Mouse (Mus musculus) liver, postnatal 0 days (tissue): ENCODE measurements around the gene Gng12.
A peak's percentile ranks its signal among the peaks of the same experiment; 100 is the strongest.

Source experiments
- CTCF ChIP-seq: sonication (generic); IDR thresholded peaks from 2 replicates; pipeline ENCODE4 v1.5.1; 2016; ENCODE audit warnings: antibody characterized with exemption, low read depth
- EP300 ChIP-seq: IDR thresholded peaks from 2 replicates; pipeline ENCODE4 v1.6.1; 2016; ENCODE audit warnings: antibody characterized with exemption, low read depth, mild to moderate bottlenecking

DNA sequence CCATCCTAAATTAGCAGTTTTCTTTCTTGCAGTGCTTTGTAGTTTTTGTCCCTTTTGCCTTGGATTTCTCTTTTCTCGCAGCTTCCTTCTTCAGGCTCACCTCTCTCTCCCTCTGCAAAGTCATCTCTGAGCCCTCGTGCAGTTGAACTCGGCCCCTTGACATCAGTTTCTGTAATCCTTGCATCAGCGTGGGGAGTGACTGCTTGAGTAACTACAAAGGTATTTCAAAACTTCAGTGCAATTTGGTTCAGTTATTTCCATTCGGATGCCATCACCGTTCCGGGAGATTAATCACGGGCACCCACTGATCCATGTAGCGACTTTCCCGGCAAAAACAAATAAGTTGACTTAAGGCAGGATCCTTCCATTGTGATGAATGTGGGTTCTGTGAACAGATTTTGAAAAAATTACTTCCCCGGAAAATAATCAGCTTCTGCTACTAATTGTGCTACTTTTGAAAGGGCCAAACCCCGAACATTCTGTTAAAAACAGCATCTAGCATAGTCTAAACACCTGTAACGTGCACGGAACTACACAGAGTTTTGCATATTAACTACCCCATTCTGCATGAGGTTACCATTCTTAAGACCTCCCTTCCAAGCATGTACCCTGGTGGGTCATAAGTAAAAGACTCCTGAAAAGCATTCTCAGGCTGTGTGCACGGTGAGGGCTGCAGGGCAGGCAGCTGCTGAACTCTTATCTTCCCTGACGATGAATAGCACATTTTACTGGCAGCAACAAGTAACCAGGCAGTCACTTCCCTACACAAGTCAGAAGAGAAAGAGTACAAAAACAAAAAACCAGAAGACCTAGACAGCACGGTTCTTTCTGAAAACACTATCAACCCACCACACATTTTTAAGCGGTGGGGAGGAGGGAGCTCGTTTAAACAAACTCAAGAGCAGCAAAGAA, 139.4 kb downstream of the Gng12 start:
- TF ChIP-seq CTCF (no peak), EP300 (peak; percentile 72)
